ENCODE assay signal across 27 mouse cellular contexts in genomic region chr15:79880477-79880876, GRCm38 (mm10). TPM values are rescaled to one million over a fixed set of nuclear protein-coding genes. Genes with fewer than 3 reads are reported as not detected.
A peak's percentile ranks its signal among the peaks of the same experiment; 100 is the strongest.
DNase-seq lines count a peak whose midpoint lies in the region; ATAC-seq and TF ChIP-seq lines count a peak whose summit lies in the region.
"Had no signal": no experiment of that assay in that cellular context is flagged by ENCODE, and none has a peak within 500 bp of the region (broad histone marks: within the 10 kb centered on the region; RNA-seq: fewer than 3 reads in every experiment).

No protein-coding gene starts in this region.

- no peak overlapping the region for H3K4me3 ChIP-seq in heart, postnatal 0 days (ENCODE audit: low read depth, low read length)
- no peak overlapping the region for H3K4me3 ChIP-seq in C2C12 (ENCODE audit: insufficient read depth, poor library complexity, severe bottlenecking)
- H3K4me3 ChIP-seq: embryonic facial prominence, embryonic 13.5 days; erythroblast, embryonic 14.5 days; forebrain, embryonic 13.5 days; hindbrain, embryonic 15.5 days; limb, embryonic 15.5 days; stomach, embryonic 15.5 days had no signal

- ATAC-seq in heart, postnatal 0 days (ENCODE audit: insufficient read depth, low read depth): no peak
- ATAC-seq: forebrain, embryonic 13.5 days had no signal

- no peak for TF ChIP-seq EP300 in heart, postnatal 0 days (IDR thresholded peaks at IDR 0.05; ENCODE audit: low read depth)

- 67% methylated on average over 3 of the region's 3 CpGs for WGBS in heart, postnatal 0 days

- H3ac ChIP-seq in C2C12 (ENCODE audit: control insufficient read depth, insufficient read length, low read depth): no peak overlapping the region

- no peak overlapping the region for H3K9ac ChIP-seq in heart, postnatal 0 days (replicated peaks; ENCODE audit: low read depth, low read length)
- H3K9ac ChIP-seq: embryonic facial prominence, embryonic 13.5 days; forebrain, embryonic 13.5 days; hindbrain, embryonic 15.5 days; limb, embryonic 15.5 days; liver, embryonic 14.5 days; stomach, embryonic 15.5 days had no signal

- TF ChIP-seq CTCF in heart, postnatal 0 days (IDR thresholded peaks at IDR 0.05; ENCODE audit: low read depth): no peak
- TF ChIP-seq CTCF in C2C12 (IDR thresholded peaks at IDR 0.05; ENCODE audit: control insufficient read depth, insufficient read depth, insufficient read length): no peak

- H3K9me3 ChIP-seq in heart, postnatal 0 days (replicated peaks; ENCODE audit: control insufficient read depth, low read length): no peaks in the 10 kb centered on the region
- H3K9me3 ChIP-seq: embryonic facial prominence, embryonic 13.5 days; forebrain, embryonic 13.5 days; hindbrain, embryonic 15.5 days; limb, embryonic 15.5 days; stomach, embryonic 15.5 days had no signal

- peak; percentile 23 for DNase-seq in cerebellum, adult 11-12 months
- no peak for DNase-seq in cerebellum, adult 18-20 months
- DNase-seq in heart, postnatal 0 days (ENCODE audit: low spot score): no peak
- DNase-seq in heart, adult 18-20 months: no peak
- peak; percentile 10 for DNase-seq in adrenal gland, postnatal 25 days
- DNase-seq in c-Kit-positive CD71-positive TER-119-positive erythroid progenitor cells, embryonic 14.5 days (ENCODE audit: low spot score): no peak
- DNase-seq: B cell, adult 2 months; cerebellum, adult 2 months; cerebellum, postnatal 36 days; embryo, embryonic 11 days; heart, adult 11 months; kidney, adult 2 months; left cerebral cortex, postnatal 4 days; thymus, postnatal 25 days had no signal

- no peaks in the 10 kb centered on the region for H3K36me3 ChIP-seq in heart, postnatal 0 days (replicated peaks; ENCODE audit: control insufficient read depth, insufficient read depth, low read length)
- no peaks in the 10 kb centered on the region for H3K36me3 ChIP-seq in C2C12 (ENCODE audit: control insufficient read depth, insufficient read depth)
- H3K36me3 ChIP-seq: embryonic facial prominence, embryonic 13.5 days; hindbrain, embryonic 15.5 days; limb, embryonic 15.5 days; stomach, embryonic 15.5 days had no signal

- H3K4me1 ChIP-seq in heart, postnatal 0 days (ENCODE audit: control insufficient read depth, insufficient read depth): peaks cover 14% of the 10 kb centered on the region

- H3K27me3 ChIP-seq in heart, postnatal 0 days (ENCODE audit: control insufficient read depth, insufficient read depth, low read length): no peaks in the 10 kb centered on the region
- no peaks in the 10 kb centered on the region for H3K27me3 ChIP-seq in C2C12 (ENCODE audit: control insufficient read depth, insufficient read depth, insufficient read length)
- H3K27me3 ChIP-seq: embryonic facial prominence, embryonic 13.5 days; forebrain, embryonic 13.5 days; hindbrain, embryonic 15.5 days; limb, embryonic 15.5 days; stomach, embryonic 15.5 days had no signal

- H3K27ac ChIP-seq in heart, postnatal 0 days (ENCODE audit: low read depth): 0 out of 2 replicates have a peak overlapping the region, but pooled peaks have one; percentile 94
- H3K27ac ChIP-seq: embryonic facial prominence, embryonic 13.5 days; forebrain, embryonic 13.5 days; hindbrain, embryonic 15.5 days; liver, embryonic 14.5 days had no signal

- no peak overlapping the region for H3K4me2 ChIP-seq in heart, postnatal 0 days (ENCODE audit: low read depth, low read length)
- H3K4me2 ChIP-seq: embryonic facial prominence, embryonic 13.5 days; forebrain, embryonic 13.5 days; hindbrain, embryonic 15.5 days; limb, embryonic 15.5 days; midbrain, embryonic 11.5 days; stomach, embryonic 15.5 days had no signal

- H3K79me3 ChIP-seq in C2C12 (ENCODE audit: low read depth): no peaks in the 10 kb centered on the region

- no peaks in the 10 kb centered on the region for H3K79me2 ChIP-seq in C2C12 (ENCODE audit: control insufficient read depth, insufficient read depth)

TF ChIP-seq in C2C12, 6 proteins besides CTCF, POLR2A, EP300 and RAD21:
- TF ChIP-seq USF1 (IDR thresholded peaks at IDR 0.05; ENCODE audit: low read depth): no peak
- peak; percentile 17 for TF ChIP-seq MAX (IDR thresholded peaks at IDR 0.05)
- TF ChIP-seq MYOD1 (IDR thresholded peaks at IDR 0.05; ENCODE audit: control insufficient read depth, insufficient read length, low read depth): peak; percentile 96
TF ChIP-seq in C2C12: peak in this region for 2.

RNA-seq across cellular contexts. Expression of gene Apobec3, which starts 11.0 kb away (rescaled TPM):
- total RNA-seq in heart, postnatal 0 days (2014; rRNA removed; ENCODE audit: low replicate concordance): 2.3 and 5.1 TPM in 2 replicates
- 6.3 and 6.6 TPM in 2 replicates for polyA plus RNA-seq in heart, postnatal 0 days (2015; fragmentation: Nextera tagmentation; extraction: Ambion mirVana)
- 10 to 100 TPM in 1 of 2 experiments, 1 to 10 TPM in 1; 6.8 to 10.6 TPM for total RNA-seq in heart, adult 18-20 months (2021)
- 24.0 TPM for polyA plus RNA-seq in C2C12 (2012; fragmentation: generic; extraction: Trizol)
- total RNA-seq in adrenal gland, postnatal 25 days (2021): 17.5 and 25.0 TPM in 2 replicates

RNA-seq across cellular contexts. Expression of gene Cbx6, which starts 46.0 kb away (rescaled TPM):
- 47.3 and 51.8 TPM in 2 replicates for total RNA-seq in heart, postnatal 0 days (2014; rRNA removed; ENCODE audit: low replicate concordance)
- polyA plus RNA-seq in heart, postnatal 0 days (2015; fragmentation: Nextera tagmentation; extraction: Ambion mirVana): 24.9 and 25.6 TPM in 2 replicates
- total RNA-seq in heart, adult 18-20 months (2021): 10 to 100 TPM; 17.2 to 18.2 TPM
- 68.3 TPM for polyA plus RNA-seq in C2C12 (2012; fragmentation: generic; extraction: Trizol)
- 55.3 and 73.0 TPM in 2 replicates for total RNA-seq in adrenal gland, postnatal 25 days (2021)

RNA-seq across cellular contexts. Expression of gene Npcd, which starts 46.4 kb away (rescaled TPM):
- 1.9 and 8.7 TPM in 2 replicates for total RNA-seq in heart, postnatal 0 days (2014; rRNA removed; ENCODE audit: low replicate concordance)
- polyA plus RNA-seq in heart, postnatal 0 days (2015; fragmentation: Nextera tagmentation; extraction: Ambion mirVana): not detected in 2 replicates
- total RNA-seq in heart, adult 18-20 months (2021): 1 to 10 TPM in 1 of 2 experiments, not detected in 1; 1.0 TPM
- polyA plus RNA-seq in C2C12 (2012; fragmentation: generic; extraction: Trizol): not detected
- 1.7 and 2.6 TPM in 2 replicates for total RNA-seq in adrenal gland, postnatal 25 days (2021)
- total RNA-seq: hematopoietic stem cell, adult 5-6 weeks; MEL had no signal
- polyA plus RNA-seq: erythroblast, embryonic 14.5 days; forebrain, embryonic 13.5 days; heart, embryonic 14.5 days; intestine, embryonic 14.5 days; kidney, adult 2 months; limb, embryonic 15.5 days; midbrain, embryonic 11.5 days; stomach, embryonic 15.5 days had no signal

Comparison
In these comparisons a context has a peak if more than half of its experiments do, and no peak if none do; other contexts are left out.
1. DNase-seq: peak in cerebellum, adult 11-12 months (single experiment) and adrenal gland, postnatal 25 days (single experiment); none in cerebellum, adult 18-20 months (0 of 2), heart, postnatal 0 days (single experiment), heart, adult 18-20 months (0 of 2) and c-Kit-positive CD71-positive TER-119-positive erythroid progenitor cells, embryonic 14.5 days (single experiment).